Mouse (Mus musculus) MEL (cell line): ENCODE measurements around the gene Srgap2. TPM values are rescaled to one million over a fixed set of nuclear protein-coding genes. Genes with fewer than 3 reads are reported as not detected.
A peak's percentile ranks its signal among the peaks of the same experiment; 100 is the strongest.

Experiments
- DNase-seq: peaks from one replicate; pipeline ENCODE4 v3.0.0; 2011; ENCODE audit warnings: low read depth, low spot score
- H3K27ac ChIP-seq: 2 replicates; pipeline ENCODE4 v1.5.1; 2012; ENCODE audit warnings: low read depth, mild to moderate bottlenecking, control low read depth, low read length, moderate library complexity; ENCODE audit not compliant: control insufficient read depth
- H3K27me3 ChIP-seq, 2 experiments: fragments of 150-350 bp in 1 of 2; sonication (generic) in 1 of 2; 2 replicates each; pipeline ENCODE4 v1.6.1; 2012; ENCODE audit warnings: low read length in 2 of 2, mild to moderate bottlenecking in 2 of 2, improper control_type of control experiment in 1 of 2, moderate library complexity in 1 of 2; ENCODE audit not compliant: insufficient read depth in 2 of 2, control insufficient read depth in 1 of 2
- H3K36me3 ChIP-seq, 2 experiments: 2 replicates each; pipeline ENCODE4 v1.6.1; 2012 to 2014; ENCODE audit warnings: low read length in 2 of 2, improper control_type of control experiment in 1 of 2, inconsistent platforms in 1 of 2, mild to moderate bottlenecking in 1 of 2; ENCODE audit not compliant: insufficient read depth in 2 of 2, control insufficient read depth in 1 of 2
- H3K4me1 ChIP-seq, 2 experiments: fragments of 150-350 bp in 1 of 2; sonication (generic) in 1 of 2; 2 replicates each; pipeline ENCODE4 v1.6.1; 2012; ENCODE audit warnings: low read length in 2 of 2, improper control_type of control experiment in 1 of 2, mild to moderate bottlenecking in 1 of 2; ENCODE audit not compliant: insufficient read depth in 2 of 2, control insufficient read depth in 1 of 2
- H3K4me3 ChIP-seq, 2 experiments: fragments of 150-350 bp in 1 of 2; sonication (generic) in 1 of 2; 2 replicates each; pipeline ENCODE4 v1.5.1; 2012; ENCODE audit warnings: low read depth in 2 of 2, low read length in 2 of 2, mild to moderate bottlenecking in 2 of 2, moderate library complexity in 2 of 2, control low read depth in 1 of 2, improper control_type of control experiment in 1 of 2; ENCODE audit not compliant: control insufficient read depth in 1 of 2, insufficient read depth in 1 of 2
- H3K79me2 ChIP-seq: 2 replicates; pipeline ENCODE4 v1.6.1; 2012; ENCODE audit warnings: mild to moderate bottlenecking, low read length, moderate library complexity; ENCODE audit not compliant: control insufficient read depth, poor library complexity, insufficient read depth
- H3K9ac ChIP-seq: 2 replicates; pipeline ENCODE4 v1.6.1; 2012; ENCODE audit warnings: low read depth, mild to moderate bottlenecking, control low read depth, low read length, moderate library complexity; ENCODE audit not compliant: control insufficient read depth, poor library complexity, severe bottlenecking
- H3K9me3 ChIP-seq: fragments of 150-350 bp; sonication (generic); replicated peaks from 2 replicates; pipeline ENCODE4 v1.6.1; 2012; ENCODE audit warnings: mild to moderate bottlenecking, low read length, improper control_type of control experiment, moderate library complexity; ENCODE audit not compliant: insufficient read depth
- BHLHE40 ChIP-seq: IDR thresholded peaks from 2 replicates; pipeline ENCODE4 v1.6.1; 2012; ENCODE audit warnings: low read depth, mild to moderate bottlenecking, inconsistent platforms, low read length, improper control_type of control experiment, borderline replicate concordance
- CHD1 ChIP-seq: IDR thresholded peaks from 2 replicates; pipeline ENCODE4 v1.6.1; 2012; ENCODE audit warnings: low read depth, mild to moderate bottlenecking, inconsistent platforms, low read length, improper control_type of control experiment
- CHD2 ChIP-seq: IDR thresholded peaks from 2 replicates; pipeline ENCODE4 v1.6.1; 2011; ENCODE audit warnings: low read length, improper control_type of control experiment
- CTCF ChIP-seq, 3 experiments: IDR thresholded peaks in 2 of 3; conservative IDR thresholded peaks in 1 of 3; 2 replicates each; pipeline ENCODE4 v1.5.1; 2011 to 2012; ENCODE audit warnings: low read length in 3 of 3, low read depth in 2 of 3, mild to moderate bottlenecking in 2 of 3, improper control_type of control experiment in 1 of 3, inconsistent platforms in 1 of 3, mixed read lengths in 1 of 3, moderate library complexity in 1 of 3; ENCODE audit not compliant: control insufficient read depth in 1 of 3, insufficient read depth in 1 of 3, poor library complexity in 1 of 3, severe bottlenecking in 1 of 3
- E2F4 ChIP-seq: IDR thresholded peaks from 2 replicates; pipeline ENCODE4 v1.6.1; 2011; ENCODE audit warnings: low read depth, low read length, improper control_type of control experiment, borderline replicate concordance
- ELF1 ChIP-seq: IDR thresholded peaks from 2 replicates; pipeline ENCODE4 v1.6.1; 2014; ENCODE audit warnings: low read depth, mild to moderate bottlenecking, inconsistent platforms, low read length, improper control_type of control experiment, moderate library complexity
- EP300 ChIP-seq, 2 experiments: IDR thresholded peaks; 2 replicates each; pipeline ENCODE4 v1.6.1; 2011; ENCODE audit warnings: improper control_type of control experiment in 2 of 2, low read length in 2 of 2, low read depth in 1 of 2, mild to moderate bottlenecking in 1 of 2
- ETS1 ChIP-seq: IDR thresholded peaks from 2 replicates; pipeline ENCODE4 v1.6.1; 2012; ENCODE audit warnings: low read depth, mild to moderate bottlenecking, inconsistent platforms, low read length, improper control_type of control experiment, moderate library complexity
- GATA1 ChIP-seq: IDR thresholded peaks from 2 replicates; pipeline ENCODE4 v1.6.1; 2011; ENCODE audit warnings: low read depth, low read length, improper control_type of control experiment
- JUND ChIP-seq: IDR thresholded peaks from 2 replicates; pipeline ENCODE4 v1.6.1; 2011; ENCODE audit warnings: low read depth, mild to moderate bottlenecking, improper control_type of control experiment, low read length
- MAFK ChIP-seq: IDR thresholded peaks from 2 replicates; pipeline ENCODE4 v1.6.1; 2011; ENCODE audit warnings: low read depth, mild to moderate bottlenecking, low read length, improper control_type of control experiment, borderline replicate concordance
- MAX ChIP-seq: IDR thresholded peaks from 2 replicates; pipeline ENCODE4 v1.6.1; 2011; ENCODE audit warnings: low read length, improper control_type of control experiment
- MAZ ChIP-seq: IDR thresholded peaks from 2 replicates; pipeline ENCODE4 v1.6.1; 2012; ENCODE audit warnings: low read depth, mild to moderate bottlenecking, inconsistent platforms, low read length, improper control_type of control experiment
- MEF2A ChIP-seq: IDR thresholded peaks from 2 replicates; pipeline ENCODE4 v1.6.1; 2014; ENCODE audit warnings: low read depth, mild to moderate bottlenecking, inconsistent platforms, low read length, improper control_type of control experiment; ENCODE audit not compliant: poor library complexity, insufficient replicate concordance, severe bottlenecking; ENCODE audit errors: extremely low read depth
- MXI1 ChIP-seq: IDR thresholded peaks from 2 replicates; pipeline ENCODE4 v1.6.1; 2011; ENCODE audit warnings: mild to moderate bottlenecking, low read depth, low read length, improper control_type of control experiment
- MYB ChIP-seq: IDR thresholded peaks from 2 replicates; pipeline ENCODE4 v1.6.1; 2011; ENCODE audit warnings: mild to moderate bottlenecking, low read depth, low read length, improper control_type of control experiment
- MYC ChIP-seq: IDR thresholded peaks from 2 replicates; pipeline ENCODE4 v1.6.1; 2011; ENCODE audit warnings: low read depth, mild to moderate bottlenecking, low read length, improper control_type of control experiment, moderate library complexity
- NRF1 ChIP-seq: IDR thresholded peaks from 2 replicates; pipeline ENCODE4 v1.6.1; 2014; ENCODE audit warnings: low read depth, mild to moderate bottlenecking, inconsistent platforms, low read length, improper control_type of control experiment, moderate library complexity; ENCODE audit not compliant: poor library complexity, insufficient read depth, severe bottlenecking
- POLR2A ChIP-seq, 2 experiments: IDR thresholded peaks; 2 replicates each; pipeline ENCODE4 v1.6.1; 2011 to 2012; ENCODE audit warnings: low read length in 2 of 2, mild to moderate bottlenecking in 2 of 2, control low read depth in 1 of 2, improper control_type of control experiment in 1 of 2, low read depth in 1 of 2, moderate library complexity in 1 of 2; ENCODE audit not compliant: control insufficient read depth in 1 of 2, insufficient read depth in 1 of 2, poor library complexity in 1 of 2
- POLR2AphosphoS2 ChIP-seq: IDR thresholded peaks from 2 replicates; pipeline ENCODE4 v1.6.1; 2011; ENCODE audit warnings: low read length, improper control_type of control experiment
- POLR2AphosphoS5 ChIP-seq: IDR thresholded peaks from 2 replicates; pipeline ENCODE4 v1.6.1; 2012; ENCODE audit warnings: low read depth, borderline replicate concordance, mild to moderate bottlenecking, inconsistent platforms, low read length, moderate library complexity, mixed read lengths
- RAD21 ChIP-seq: IDR thresholded peaks from 2 replicates; pipeline ENCODE4 v1.6.1; 2011; ENCODE audit warnings: mild to moderate bottlenecking, low read depth, low read length, improper control_type of control experiment
- RCOR1 ChIP-seq: IDR thresholded peaks from 2 replicates; pipeline ENCODE4 v1.6.1; 2012; ENCODE audit warnings: low read depth, mild to moderate bottlenecking, inconsistent platforms, low read length, improper control_type of control experiment
- SIN3A ChIP-seq: IDR thresholded peaks from 2 replicates; pipeline ENCODE4 v1.6.1; 2012; ENCODE audit warnings: low read length, improper control_type of control experiment, inconsistent platforms
- SMC3 ChIP-seq: IDR thresholded peaks from 2 replicates; pipeline ENCODE4 v1.6.1; 2011; ENCODE audit warnings: low read depth, low read length, improper control_type of control experiment
- TAL1 ChIP-seq: IDR thresholded peaks from 2 replicates; pipeline ENCODE4 v1.6.1; 2012; ENCODE audit warnings: mild to moderate bottlenecking, inconsistent platforms, low read length, moderate library complexity, mixed read lengths
- TBP ChIP-seq: IDR thresholded peaks from 2 replicates; pipeline ENCODE4 v1.8.0; 2011; ENCODE audit warnings: low read depth, low read length, improper control_type of control experiment
- TCF12 ChIP-seq: IDR thresholded peaks from 2 replicates; pipeline ENCODE4 v1.6.1; 2014; ENCODE audit warnings: low read depth, mild to moderate bottlenecking, inconsistent platforms, low read length, improper control_type of control experiment, moderate library complexity
- UBTF ChIP-seq: IDR thresholded peaks from 2 replicates; pipeline ENCODE4 v1.6.1; 2012; ENCODE audit warnings: low read depth, mild to moderate bottlenecking, inconsistent platforms, low read length, improper control_type of control experiment, moderate library complexity, borderline replicate concordance; ENCODE audit not compliant: insufficient read depth
- USF1 ChIP-seq: IDR thresholded peaks from 2 replicates; pipeline ENCODE4 v1.6.1; 2014; ENCODE audit warnings: low read depth, mild to moderate bottlenecking, inconsistent platforms, low read length, improper control_type of control experiment, moderate library complexity
- USF2 ChIP-seq, 2 experiments: IDR thresholded peaks; 2 replicates each; pipeline ENCODE4 v1.6.1; 2011 to 2012; ENCODE audit warnings: improper control_type of control experiment in 2 of 2, low read length in 2 of 2, borderline replicate concordance in 1 of 2, inconsistent platforms in 1 of 2, low read depth in 1 of 2, mild to moderate bottlenecking in 1 of 2; ENCODE audit not compliant: insufficient read depth in 1 of 2
- ZKSCAN1 ChIP-seq: IDR thresholded peaks from 2 replicates; pipeline ENCODE4 v1.6.1; 2012; ENCODE audit warnings: low read depth, mild to moderate bottlenecking, inconsistent platforms, low read length, improper control_type of control experiment, moderate library complexity
- ZMIZ1 ChIP-seq: IDR thresholded peaks from 2 replicates; pipeline ENCODE4 v1.6.1; 2012; ENCODE audit warnings: low read depth, mild to moderate bottlenecking, inconsistent platforms, low read length, improper control_type of control experiment, moderate library complexity
- polyA plus RNA-seq, 2 experiments: library from polyadenylated mRNA; stranded (reverse) in 1 of 2; unstranded in 1 of 2; fragments of >175 nt in 1 of 2; fragments of >200 nt in 1 of 2; gene quantifications; 2 replicates each; pipeline versions ENCODE4 v1.2.1 to v1.2.4; 2012; ENCODE audit warnings: low replicate concordance in 2 of 2, low read depth in 1 of 2; ENCODE audit not compliant: insufficient read length in 2 of 2, insufficient read depth in 1 of 2, missing spikeins in 1 of 2
- total RNA-seq: library from RNA; depleted of rRNA; stranded (reverse); fragments of 300-350 nt; gene quantifications from 2 replicates; pipeline ENCODE4 v1.2.3, GENCODE M21; 2012

The Srgap2 gene
- total and polyA plus RNA-seq, 3 experiments: 9.0 to 25.3 TPM; not detected in 1

DNA sequence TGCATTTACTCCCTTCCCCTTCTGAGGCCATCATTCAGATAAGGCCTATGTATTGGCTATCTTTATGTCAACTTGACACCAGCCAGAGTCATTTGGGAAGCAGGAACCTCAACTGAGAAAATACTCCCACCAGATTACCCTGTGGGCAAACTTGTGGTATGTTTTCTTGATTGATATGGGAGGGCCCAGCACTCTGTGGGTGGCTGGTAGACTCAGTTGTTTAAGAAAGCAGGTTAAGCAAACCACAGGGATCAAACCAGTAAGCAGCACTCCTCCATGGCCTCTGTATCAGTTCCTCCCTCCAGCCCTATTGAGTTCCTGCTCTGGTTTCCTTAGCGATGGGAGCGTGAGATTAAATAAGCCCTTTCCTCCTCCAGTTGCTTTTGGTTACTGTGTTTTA, 208.8 kb downstream of the Srgap2 start:
- H3K9ac ChIP-seq: no peak overlapping the region

GRCm38 (mm10) chr1:131317625-131318024, 209.5 kb downstream of the Srgap2 start:
- H3K79me2 ChIP-seq: no peaks in the 10 kb centered on the region
- H3K4me1 ChIP-seq: peaks cover 16 to 22% of the 10 kb centered on the region in 2 experiments
- peak overlapping the region; percentile 34; the same call in 1 of the 2 replicates for H3K27ac ChIP-seq
- no peaks in the 10 kb centered on the region for H3K9me3 ChIP-seq
- no peaks in the 10 kb centered on the region for H3K27me3 ChIP-seq
- no peak overlapping the region for H3K9ac ChIP-seq
- peaks cover 1 to 37% of the 10 kb centered on the region in 2 experiments; a peak in 3 of 4 replicates for H3K36me3 ChIP-seq
- peak; percentile 59 for DNase-seq
- H3K4me3 ChIP-seq: no peak overlapping the region
- TF ChIP-seq UBTF (no peak), ZMIZ1 (no peak), E2F4 (no peak), JUND (no peak), POLR2AphosphoS2 (no peak), RCOR1 (peak; percentile 89), BHLHE40 (no peak), ZKSCAN1 (no peak), CTCF (IDR thresholded peaks at IDR 0.05 in 2 of 3, conservative IDR thresholded peaks at IDR 0.05 in 1 of 3; ENCODE audit: control insufficient read depth in 1 of 3, insufficient read depth in 1 of 3, low read depth in 2 of 3, low read length in 3 of 3, poor library complexity in 1 of 3, severe bottlenecking in 1 of 3) (no peak), ETS1 (peak; percentile 54), USF1 (no peak), SMC3 (no peak), MYB (no peak), TCF12 (peak; percentile 51), ELF1 (0 out of 2 replicates have a peak, but pooled peaks have one; percentile 7), CHD2 (no peak), MEF2A (no peak), TAL1 (no peak), SIN3A (peak; percentile 27), USF2 (IDR thresholded peaks at IDR 0.05; ENCODE audit: borderline replicate concordance in 1 of 2, insufficient read depth in 1 of 2, low read depth in 1 of 2, low read length in 2 of 2) (no peak), MAX (no peak)

More for the DNA sequence above, 208.8 kb downstream of the Srgap2 start:
- Histone ChIP-seq H3K27me3 (no peaks in the 10 kb centered on the region), H3K4me3 (no peak overlapping the region), H3K79me2 (no peaks in the 10 kb centered on the region)
- peak; percentile 76 for DNase-seq
- TF ChIP-seq TCF12 (peak; percentile 65), E2F4 (no peak), BHLHE40 (no peak), RCOR1 (peak; percentile 97), MYC (no peak), ZKSCAN1 (no peak), TBP (0 out of 2 replicates have a peak, but pooled peaks have one; percentile 34), CHD1 (no peak), TAL1 (peak; percentile 55), MYB (no peak), JUND (no peak), RAD21 (no peak), CHD2 (no peak), SMC3 (no peak), POLR2AphosphoS5 (no peak), MXI1 (no peak), EP300 (IDR thresholded peaks at IDR 0.05; ENCODE audit: low read depth in 1 of 2, low read length in 2 of 2) (peak; percentile 74 to 84), ETS1 (peak; percentile 45), ZMIZ1 (no peak), MAZ (no peak), NRF1 (no peak), POLR2A (IDR thresholded peaks at IDR 0.05; ENCODE audit: control insufficient read depth in 1 of 2, insufficient read depth in 1 of 2, low read depth in 1 of 2, low read length in 2 of 2, poor library complexity in 1 of 2) (no peak), GATA1 (peak; percentile 69; the same call in 1 of the 2 replicates), MAX (no peak), SIN3A (peak; percentile 30; the same call in 1 of the 2 replicates), MAFK (peak; percentile 77; the same call in 1 of the 2 replicates)
- TF ChIP-seq, all 39 proteins: peak for 9
- H3K4me1 ChIP-seq: peaks cover 16 to 22% of the 10 kb centered on the region in 2 experiments
- H3K27ac ChIP-seq: peak overlapping the region; percentile 34
- no peaks in the 10 kb centered on the region for H3K9me3 ChIP-seq
- peaks cover 0 to 37% of the 10 kb centered on the region in 2 experiments; a peak in 2 of 4 replicates for H3K36me3 ChIP-seq
